Mouse (Mus musculus) cerebellum, adult 2 months (tissue): ENCODE measurements at regions not wholly inside any gene's neighbourhood (a gene's known extent, or its start where the extent isn't known, plus 50 kb on each side); places are given as distances from the start of the nearest gene placed in this dataset.

Source experiments
- CTCF ChIP-seq: fragments of 200-500 bp; IDR thresholded peaks from 2 replicates; pipeline ENCODE4 v1.5.1; 2011; ENCODE audit warnings: low read depth, mild to moderate bottlenecking, control low read depth, low read length, moderate library complexity, borderline replicate concordance; ENCODE audit not compliant: insufficient read depth
- POLR2A ChIP-seq: fragments of 200-500 bp; IDR thresholded peaks from 2 replicates; pipeline ENCODE4 v1.6.1; 2011; ENCODE audit warnings: low read length, control low read depth, borderline replicate concordance; ENCODE audit not compliant: insufficient read depth

- TF ChIP-seq CTCF (no peak), POLR2A (no peak)
These were observed 408.7 kb upstream of the Cnksr2 start for GRCm38 (mm10) chrX:158451792-158452191.
